Mouse (Mus musculus): ENCODE results near the gene Gna15.

DNA sequence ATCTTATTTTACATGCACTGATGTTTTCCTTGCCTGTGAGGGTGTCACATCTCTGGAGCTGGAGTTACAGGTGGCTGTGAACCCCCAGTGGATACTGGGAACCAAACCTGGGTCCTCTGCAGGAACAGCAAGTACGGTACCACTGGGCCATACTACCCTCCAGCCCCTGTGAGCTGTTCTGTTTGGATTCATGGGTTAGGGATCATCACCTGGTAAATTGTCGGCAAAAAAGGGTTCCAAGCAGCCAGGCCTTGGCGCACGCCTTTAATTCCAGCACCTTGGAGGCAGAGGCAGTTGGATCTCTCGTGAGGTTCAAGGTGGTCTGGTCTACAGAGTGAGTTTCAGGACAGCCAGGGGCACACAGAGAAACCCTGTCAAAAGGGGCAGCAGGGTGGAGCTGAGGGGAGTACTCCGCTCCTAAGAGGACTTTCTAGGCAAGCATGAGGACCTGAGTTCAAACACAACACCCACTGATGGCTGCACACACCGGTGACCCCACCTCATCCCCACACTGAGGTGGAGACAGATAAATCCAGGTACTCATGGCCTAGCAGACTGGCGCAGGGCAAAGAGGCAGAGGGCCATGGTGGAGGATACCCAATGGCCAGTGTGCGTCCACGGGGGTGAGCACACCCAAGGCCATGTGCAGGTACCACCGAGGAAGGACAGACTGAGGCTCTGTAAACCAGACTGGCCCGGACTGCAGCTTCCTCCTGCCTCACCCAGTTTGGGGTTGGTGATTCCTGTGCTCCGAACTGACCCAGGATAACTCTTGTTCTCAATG, 23.0 kb upstream of the Gna15 start:
- TF ChIP-seq CTCF (IDR thresholded peaks at IDR 0.05; ENCODE audit: borderline replicate concordance, insufficient read depth, low read depth, low read length) (no peak), POLR2A (IDR thresholded peaks at IDR 0.05; ENCODE audit: borderline replicate concordance, insufficient read depth, low read length) (no peak)

Measured in cerebellum, adult 2 months (tissue).